Mouse (Mus musculus) right cerebral cortex, adult 18-20 months (tissue): ENCODE results near the gene Gga2.
A peak's percentile ranks its signal among the peaks of the same experiment; 100 is the strongest.

Source experiments
- DNase-seq: peaks from one replicate; pipeline ENCODE4 v3.0.0; 2022; ENCODE audit warnings: mixed read lengths

Gga2 gene

DNA sequence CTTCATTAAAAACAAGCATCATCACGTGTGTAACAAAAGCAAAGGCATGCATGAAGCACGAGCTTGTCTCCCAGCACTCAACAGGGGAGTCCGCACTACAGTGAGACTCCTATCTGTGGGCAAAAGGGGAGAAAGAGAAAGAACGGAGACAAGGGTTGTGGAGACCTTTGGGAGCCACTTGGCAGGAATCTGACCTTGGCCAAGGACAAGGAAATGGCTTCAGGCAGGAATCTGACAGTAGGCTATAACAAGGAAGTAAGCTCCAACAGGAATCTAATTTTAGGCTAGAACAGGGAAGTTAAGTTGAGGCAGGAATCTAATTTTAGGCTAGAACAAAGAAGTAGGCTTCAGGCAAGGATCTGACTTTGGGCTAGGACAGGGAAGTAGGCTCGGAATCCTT, 25.1 kb downstream of the Gga2 start:
- DNase-seq = no peak

DNA sequence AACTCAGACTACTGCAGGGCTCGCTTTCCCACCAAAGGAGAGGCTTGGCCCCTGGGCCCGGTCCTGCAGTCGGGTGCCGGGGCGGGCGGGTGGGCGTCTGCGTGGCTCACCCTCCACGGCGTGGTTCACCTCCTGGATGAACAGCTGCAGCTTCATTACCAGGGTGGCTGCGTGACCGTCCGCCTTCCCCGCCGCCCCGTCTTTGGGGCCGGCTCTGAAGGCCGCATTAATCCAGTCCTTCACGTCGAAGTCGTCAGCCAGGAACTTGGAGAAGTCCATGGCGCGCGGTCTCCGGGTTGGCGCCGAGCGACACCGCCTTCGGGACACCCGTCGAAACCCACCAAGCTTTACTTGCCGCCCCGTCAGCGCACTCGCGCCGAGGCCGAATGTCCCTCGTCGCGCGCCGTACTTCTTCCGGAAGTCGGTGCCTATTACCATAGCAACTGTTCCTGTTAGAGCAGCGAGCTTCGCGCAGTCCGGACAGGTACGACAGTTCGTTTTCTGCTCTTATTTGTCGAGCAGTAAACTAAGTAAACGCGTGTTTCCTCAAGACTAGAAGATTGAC, 39.6 kb downstream of the Gga2 start, which contains the start of gene Cog7:
TSS of gene Cog7 (minus strand) at position 405 of the 565 bp plus-strand sequence.
- DNase-seq = peak; percentile 95

DNA sequence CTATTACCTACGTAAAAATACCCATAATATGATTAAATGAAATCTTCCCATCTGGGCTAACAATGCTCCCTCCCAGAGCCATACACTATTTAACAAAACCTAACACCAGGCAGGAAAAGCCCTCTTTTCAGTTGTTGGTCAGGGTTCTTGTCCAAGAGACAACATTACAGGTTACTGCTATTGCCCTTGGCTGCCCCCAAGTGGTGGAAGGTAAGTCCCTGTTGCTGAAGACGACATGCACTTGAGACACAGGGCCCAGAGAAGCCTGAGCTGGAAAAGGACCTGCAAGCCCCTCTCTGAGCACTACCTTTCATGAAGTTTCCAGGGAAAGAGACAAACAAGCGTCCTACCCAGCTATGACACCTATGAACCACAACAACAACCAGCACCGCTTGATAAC, 46.0 kb downstream of the Gga2 start:
- DNase-seq = peak; percentile 51

GRCm38 (mm10) chr7:121971698-121972097, 49.3 kb downstream of the Gga2 start:
- DNase-seq = no peak

DNA sequence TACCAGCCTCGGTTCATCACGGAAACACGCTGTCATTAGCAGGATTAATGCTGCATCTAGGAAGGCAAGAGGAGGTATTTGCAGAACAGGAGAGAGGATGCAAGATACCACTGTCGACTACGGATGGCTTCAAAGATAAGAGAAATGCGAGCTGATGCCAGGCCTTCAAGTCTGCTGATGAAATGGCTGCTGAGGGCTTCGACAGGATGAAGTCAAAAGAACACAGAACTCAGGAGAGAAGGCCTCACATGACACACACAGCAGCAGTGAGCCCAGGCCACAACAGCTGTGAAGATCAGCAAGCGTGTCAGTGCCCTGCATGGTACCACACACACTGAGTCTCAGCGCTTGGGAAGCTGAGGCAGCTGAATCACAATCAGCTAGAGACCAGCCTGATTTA, 50.8 kb downstream of the Gga2 start:
- DNase-seq = no peak

- no peak for DNase-seq
Observed at GRCm38 (mm10) chr7:121968816-121969215, 52.2 kb downstream of the Gga2 start.

- no peak for DNase-seq
Observed at GRCm38 (mm10) chr7:121968242-121968641, 52.8 kb downstream of the Gga2 start.

DNA sequence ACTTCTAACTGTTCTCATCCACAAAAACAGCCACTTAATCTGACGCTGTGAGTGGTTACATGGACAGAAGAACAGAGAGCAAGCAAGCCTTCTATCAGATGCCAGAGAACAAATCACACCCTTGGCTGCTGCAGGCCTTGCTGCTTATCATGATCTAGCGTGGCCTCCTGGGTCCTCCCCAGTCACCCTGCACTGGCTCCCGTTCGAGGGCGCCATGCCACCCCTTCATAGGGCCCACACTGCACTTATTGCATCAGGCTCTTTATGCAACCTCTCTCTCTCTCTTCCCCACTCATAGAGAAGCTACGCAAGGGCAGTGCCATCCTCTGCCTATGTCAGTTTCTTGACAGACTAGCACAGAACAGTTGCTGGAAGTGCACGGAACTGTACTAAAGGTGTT, 54.9 kb downstream of the Gga2 start:
- DNase-seq = no peak

- DNase-seq = peak; percentile 65
Observed at GRCm38 (mm10) chr7:121963883-121964398, 57.1 kb downstream of the Gga2 start.

- no peak for DNase-seq
Observed at GRCm38 (mm10) chr7:121962571-121962959, 58.5 kb downstream of the Gga2 start.

- DNase-seq = no peak
Observed at GRCm38 (mm10) chr7:121961913-121962570, 59.0 kb downstream of the Gga2 start.

- DNase-seq = no peak
Observed at GRCm38 (mm10) chr7:121955802-121956201, 65.2 kb downstream of the Gga2 start.

DNA sequence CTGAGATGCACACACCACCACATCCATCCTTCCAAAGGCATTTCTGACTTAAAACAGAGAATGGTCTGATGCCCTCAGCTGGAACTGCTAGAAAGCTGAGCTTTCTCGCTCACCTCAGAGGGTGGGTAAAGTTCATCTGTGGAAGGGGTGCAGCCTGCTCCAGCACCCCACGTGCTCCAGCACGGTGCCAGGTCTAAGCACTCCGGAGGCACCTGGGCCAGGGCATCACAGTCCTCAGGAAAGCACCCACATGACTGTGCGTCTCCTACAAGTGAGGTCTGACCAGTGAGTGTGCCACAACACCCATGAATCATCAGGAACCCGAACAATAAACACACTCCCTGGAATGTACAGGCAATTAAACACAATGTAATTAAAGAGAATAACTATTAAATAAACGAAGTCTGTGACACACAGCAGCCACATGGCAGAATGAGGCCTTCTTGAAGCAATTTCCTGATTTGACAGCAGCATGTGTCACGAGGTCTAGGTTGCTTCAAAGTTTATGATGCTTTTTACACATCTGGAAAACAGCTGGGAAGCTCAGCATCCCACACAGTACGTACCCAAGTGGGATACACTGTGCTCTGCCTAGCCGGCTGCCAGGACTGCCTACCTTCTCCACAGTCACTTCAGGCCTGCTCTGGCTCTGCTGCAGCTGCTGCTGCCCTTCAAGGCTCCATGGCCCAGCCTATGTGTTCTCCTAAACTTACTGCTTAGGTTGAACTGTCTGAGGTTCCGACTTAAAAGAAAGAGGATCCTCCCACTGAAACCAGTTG, 65.9 kb downstream of the Gga2 start:
- no peak for DNase-seq

DNA sequence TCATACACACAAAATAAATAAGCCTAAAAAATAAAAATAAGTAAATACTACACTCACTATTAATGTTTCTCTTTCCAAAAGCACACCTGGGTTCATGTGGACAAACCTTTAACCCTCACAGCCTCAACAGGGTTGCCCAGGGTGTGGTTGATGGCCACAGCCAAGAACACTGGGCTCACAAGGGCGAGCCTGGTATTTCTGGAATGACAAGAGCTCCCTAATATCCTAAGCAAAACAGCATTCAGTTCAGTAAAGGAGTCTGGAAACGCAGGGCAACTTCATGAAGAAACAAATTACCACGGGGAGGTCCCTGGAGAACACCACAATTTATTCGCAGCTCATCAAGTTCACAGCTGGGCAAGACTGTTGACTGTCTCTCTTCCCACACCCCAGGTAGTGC, 73.5 kb downstream of the Gga2 start:
- no peak for DNase-seq

DNA sequence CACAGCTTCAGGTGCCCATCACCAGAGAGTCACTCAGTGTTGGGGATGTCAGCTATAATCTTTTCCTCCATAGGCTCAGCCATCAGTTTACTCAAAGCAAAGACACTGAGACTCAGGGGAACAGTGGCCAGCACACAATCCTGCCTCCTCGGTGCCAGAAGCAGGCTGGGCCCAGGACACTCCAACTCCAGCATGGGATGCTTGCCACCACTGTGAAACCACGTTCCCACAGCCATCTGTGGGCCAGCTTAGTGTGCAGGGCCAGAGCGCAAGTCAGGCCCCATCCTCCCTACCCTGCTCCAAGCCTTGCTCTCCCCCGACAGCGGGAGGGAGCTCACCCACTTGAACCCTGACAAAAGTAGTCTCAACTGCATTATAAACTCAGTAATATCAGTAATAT, 74.8 kb downstream of the Gga2 start:
- no peak for DNase-seq

DNA sequence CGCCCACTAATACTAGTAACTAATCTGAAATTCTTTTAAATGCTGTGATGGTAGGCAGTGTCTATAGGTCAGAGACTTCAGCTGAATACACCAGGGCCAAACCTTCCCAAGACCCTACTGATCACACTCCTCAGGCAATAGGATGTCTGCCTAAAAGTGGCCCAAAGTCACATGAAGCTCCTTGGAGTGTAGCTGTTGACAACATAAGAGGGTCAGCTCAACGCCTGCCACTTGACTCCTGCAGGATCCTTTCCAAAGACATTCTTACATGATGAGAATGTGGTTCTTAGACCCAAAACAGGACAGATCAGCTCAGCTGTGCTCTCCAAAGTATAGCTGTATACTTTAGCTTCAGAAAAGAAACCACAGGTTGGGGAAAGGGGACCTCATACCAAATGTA, 78.7 kb downstream of the Gga2 start:
- DNase-seq = no peak

DNA sequence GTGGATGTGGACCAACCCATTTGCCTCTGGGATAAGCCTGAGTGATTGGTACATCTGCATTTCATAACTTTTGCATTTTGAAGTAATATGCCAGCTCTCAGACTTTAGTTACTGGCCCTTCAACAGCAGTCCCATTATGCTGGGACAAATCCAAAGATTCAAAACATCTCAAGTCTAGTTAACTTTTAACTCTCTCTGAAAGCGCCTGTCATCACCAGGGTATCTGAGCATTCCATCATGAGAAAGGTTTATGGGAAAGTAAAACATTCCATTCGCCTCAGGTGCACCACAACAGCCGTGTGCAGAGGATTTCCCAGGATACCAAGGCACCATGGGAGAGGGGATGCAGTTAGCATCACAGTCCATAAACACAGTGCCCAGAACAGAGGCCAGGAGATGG, 79.4 kb downstream of the Gga2 start:
- DNase-seq = no peak

DNA sequence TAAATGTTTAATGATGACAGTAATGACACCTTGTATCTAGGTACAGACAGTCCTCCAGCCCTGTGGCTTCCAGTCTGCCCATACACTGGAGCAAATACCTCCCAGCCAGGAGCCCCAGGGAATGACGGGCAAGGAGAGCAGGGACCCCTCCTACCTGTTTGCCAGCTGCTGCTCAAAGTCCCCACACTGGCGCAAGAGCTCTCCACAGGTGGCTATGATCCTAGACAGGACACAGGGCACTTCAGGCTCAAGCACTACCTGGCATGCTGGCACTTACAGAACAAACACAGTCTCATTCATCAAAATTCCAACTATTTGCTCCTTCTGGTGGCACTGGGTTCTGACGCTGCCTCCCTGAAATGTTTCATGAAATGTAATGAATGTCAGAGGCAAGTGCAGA, 80.0 kb downstream of the Gga2 start:
- DNase-seq = no peak

GRCm38 (mm10) chr7:121939729-121940128, 81.3 kb downstream of the Gga2 start:
- DNase-seq = peak; percentile 81

- no peak for DNase-seq
Observed at GRCm38 (mm10) chr7:121939244-121939643, 81.8 kb downstream of the Gga2 start.

DNA sequence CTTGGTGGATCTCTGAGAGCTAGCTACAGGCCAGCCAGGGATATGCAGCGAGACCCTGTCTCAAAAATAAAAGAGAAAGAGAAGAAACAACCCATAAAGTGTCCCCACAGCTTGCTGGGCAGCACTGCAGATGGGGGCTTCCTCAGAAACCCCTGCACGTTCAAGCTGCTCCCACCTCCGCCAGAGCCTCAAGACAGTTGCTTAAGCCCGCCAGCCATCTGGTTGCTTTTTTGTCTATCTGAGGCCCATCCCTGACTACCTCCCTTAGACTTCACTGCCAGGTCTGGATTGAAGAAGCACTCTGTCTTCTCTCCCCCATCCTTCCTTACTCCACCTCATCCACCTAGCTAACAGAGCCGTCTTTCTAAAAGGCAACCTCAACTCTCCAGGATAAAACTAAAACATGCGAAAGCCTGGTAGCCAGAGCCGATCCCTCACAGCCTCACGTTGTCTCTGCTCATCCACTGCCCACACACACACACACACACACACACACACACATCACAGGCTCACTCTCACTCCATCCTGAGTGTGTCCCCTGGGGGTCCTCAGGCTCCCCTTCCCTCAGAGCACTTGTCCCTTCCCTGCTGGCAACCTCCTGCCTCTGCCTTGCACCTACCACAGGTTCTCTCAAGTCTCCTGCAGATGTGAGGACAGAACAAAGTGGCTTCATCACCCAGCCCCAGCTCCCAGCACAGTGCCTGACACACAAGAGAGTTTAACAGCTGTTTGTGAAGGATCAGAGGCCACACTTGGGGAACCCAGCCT, 82.7 kb downstream of the Gga2 start:
- DNase-seq = no peak

- DNase-seq = peak; percentile 18
Observed at GRCm38 (mm10) chr7:121936861-121937630, 84.0 kb downstream of the Gga2 start.
